Mouse (Mus musculus) thymus, postnatal 25 days (tissue): ENCODE measurements around the gene Aifm1.

Source experiments
- DNase-seq: peaks from one replicate; pipeline ENCODE4 v3.0.0; 2022

Gene Aifm1

DNA sequence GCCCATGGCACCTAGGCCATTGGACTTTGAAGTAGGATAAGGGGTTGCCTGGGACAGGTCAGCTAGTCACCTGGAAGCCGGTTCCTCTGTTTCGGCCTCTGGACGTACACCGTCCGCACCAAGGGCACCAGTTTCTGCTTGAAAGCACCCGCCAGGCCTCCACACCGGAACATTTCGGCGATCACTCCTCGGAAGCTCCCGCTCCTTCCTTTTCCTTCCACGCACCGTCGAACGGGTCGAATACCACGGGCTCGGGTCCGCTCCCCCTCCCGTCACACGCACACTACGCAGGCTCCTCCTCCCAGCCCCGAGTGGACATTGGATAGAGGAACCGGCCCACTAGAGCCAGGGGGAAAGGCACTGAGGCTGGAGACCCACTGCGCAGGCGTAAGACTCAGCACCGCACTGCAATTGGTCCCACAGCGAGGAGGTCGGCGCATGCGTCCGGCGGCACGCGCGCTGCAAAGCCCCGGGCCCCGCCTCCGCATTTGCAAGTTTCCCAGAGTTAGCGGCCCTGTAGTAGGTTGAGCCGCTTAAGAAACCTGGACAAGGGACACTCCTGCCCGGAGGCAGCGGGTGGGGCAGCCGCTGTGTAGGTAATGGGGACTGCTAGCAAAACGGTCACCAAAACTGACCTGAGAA lies at the start of gene Aifm1:
Gene Aifm1 (minus strand): TSS at position 398 of the 642 bp plus-strand sequence.
- peak; percentile 87 for DNase-seq

GRCm38 (mm10) chrX:48532175-48532574 lies 18.8 kb upstream of the Aifm1 start:
- peak; percentile 68 for DNase-seq

DNA sequence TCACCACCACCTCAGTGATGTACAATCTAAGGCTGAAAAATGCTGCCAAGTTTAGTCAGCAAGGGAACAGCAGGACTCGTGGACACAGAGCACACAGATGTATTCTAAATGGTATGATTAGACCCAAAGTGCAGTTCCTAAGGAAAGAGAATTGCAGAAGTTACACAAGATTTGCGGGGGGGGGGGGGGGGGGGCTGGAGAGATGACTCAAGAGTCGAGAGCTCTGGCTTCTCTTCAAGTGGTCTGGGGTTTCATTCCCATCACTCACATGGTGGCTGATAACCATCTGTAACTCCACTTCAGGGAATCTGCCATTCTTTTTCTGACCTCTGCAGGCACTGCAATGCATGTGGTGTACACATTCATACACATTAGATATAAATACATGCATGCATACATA lies 13.1 kb upstream of the Aifm1 start:
- DNase-seq: no peak

GRCm38 (mm10) chrX:48525866-48526265 lies 12.5 kb upstream of the Aifm1 start:
- no peak for DNase-seq

- DNase-seq: no peak
Observed at GRCm38 (mm10) chrX:48525332-48525731, 12.0 kb upstream of the Aifm1 start.

- DNase-seq: no peak
Observed at GRCm38 (mm10) chrX:48523512-48523911, 10.1 kb upstream of the Aifm1 start.

DNA sequence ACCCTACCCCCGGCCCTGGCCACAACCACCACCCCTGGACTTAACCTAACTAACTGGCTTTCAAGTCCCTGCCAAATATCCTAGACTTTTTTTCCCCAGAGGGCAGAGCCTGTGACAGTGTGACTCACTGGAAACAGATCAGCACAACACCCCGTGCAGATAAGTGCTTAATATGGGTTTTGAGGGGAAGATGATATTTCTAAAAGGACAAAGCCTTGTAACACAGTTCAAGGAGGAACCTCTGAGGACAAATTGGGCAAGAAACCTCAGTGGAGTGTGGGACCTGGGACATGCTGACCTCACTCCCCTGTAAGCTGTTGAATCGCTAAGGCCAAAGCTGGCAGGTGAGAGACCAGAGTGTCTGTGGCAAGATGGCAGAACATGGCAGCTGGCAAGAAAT lies 8.3 kb upstream of the Aifm1 start:
- DNase-seq: no peak

GRCm38 (mm10) chrX:48519549-48520085 lies 6.3 kb upstream of the Aifm1 start:
- peak; percentile 15 for DNase-seq

DNA sequence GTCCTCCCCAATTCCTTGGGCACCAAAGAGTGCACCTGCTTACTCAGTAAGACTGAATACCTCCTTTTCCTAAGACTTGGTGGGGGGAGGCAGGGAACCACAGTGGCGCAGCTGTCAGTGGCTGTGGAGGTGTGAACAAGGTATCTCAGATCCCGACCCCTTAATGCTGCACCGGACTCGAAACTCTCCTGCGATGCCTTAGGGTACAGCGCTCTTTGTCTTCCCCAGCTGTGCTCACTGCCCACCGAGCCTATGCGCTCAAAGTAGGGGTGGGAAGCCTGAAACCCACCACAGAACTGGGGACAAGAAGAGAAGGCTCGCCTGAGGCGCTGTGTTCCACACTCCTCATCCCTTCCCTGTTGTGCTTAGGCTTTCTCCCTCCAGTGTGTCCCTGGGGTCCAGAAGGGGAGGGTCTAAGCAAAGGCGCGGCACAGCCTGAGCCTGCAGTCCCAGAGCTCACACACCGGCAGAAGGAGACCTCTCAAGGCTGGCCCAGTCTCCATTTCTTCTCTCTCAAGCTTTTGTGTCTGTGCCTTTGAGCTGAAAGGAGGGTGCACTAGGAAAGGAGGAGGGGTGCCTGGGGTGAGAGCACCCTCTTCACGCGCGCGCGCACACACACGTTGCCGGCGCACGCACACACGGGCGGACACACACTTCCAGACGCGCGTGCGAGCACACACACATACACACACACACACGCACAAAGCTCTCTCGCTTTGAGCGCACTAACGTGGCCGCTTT lies 5.6 kb upstream of the Aifm1 start, which contains the start of gene Rab33a:
Gene Rab33a (plus strand): TSS at position 478 of the 741 bp plus-strand sequence.
- DNase-seq: peak; percentile 24

GRCm38 (mm10) chrX:48518211-48518807 lies 4.9 kb upstream of the Aifm1 start:
- peak; percentile 50 for DNase-seq

DNA sequence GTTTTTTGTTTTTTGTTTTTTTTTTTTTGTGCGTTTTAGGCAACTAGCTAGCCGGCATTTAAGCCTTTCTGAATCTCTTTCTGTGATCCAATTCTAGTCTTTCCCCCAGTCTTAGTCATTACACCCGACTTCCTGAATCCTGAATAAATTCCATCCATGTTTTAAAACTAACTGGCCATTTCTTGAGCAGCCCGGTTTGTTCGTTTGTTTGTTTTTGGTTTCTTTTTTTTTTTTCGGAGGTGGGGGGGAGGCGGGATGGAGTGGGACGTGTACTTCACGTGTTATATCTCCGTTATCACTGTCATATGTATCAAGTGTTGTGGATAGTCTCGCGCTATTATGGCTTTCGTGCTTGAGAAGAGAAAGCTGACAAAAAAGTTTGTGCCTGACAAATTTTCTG lies 461 bp upstream of the Aifm1 start:
- peak; percentile 2 for DNase-seq

GRCm38 (mm10) chrX:48493763-48494162 lies 19.6 kb downstream of the Aifm1 start:
- DNase-seq: no peak

- DNase-seq: no peak
Observed at GRCm38 (mm10) chrX:48481687-48482086, 31.7 kb downstream of the Aifm1 start.

GRCm38 (mm10) chrX:48481095-48481494 lies 32.3 kb downstream of the Aifm1 start:
- no peak for DNase-seq

- no peak for DNase-seq
Observed at GRCm38 (mm10) chrX:48467355-48467946, 45.9 kb downstream of the Aifm1 start.

GRCm38 (mm10) chrX:48466174-48466573 lies 47.2 kb downstream of the Aifm1 start:
- DNase-seq: no peak

GRCm38 (mm10) chrX:48464436-48464835 lies 48.9 kb downstream of the Aifm1 start:
- DNase-seq: no peak

DNA sequence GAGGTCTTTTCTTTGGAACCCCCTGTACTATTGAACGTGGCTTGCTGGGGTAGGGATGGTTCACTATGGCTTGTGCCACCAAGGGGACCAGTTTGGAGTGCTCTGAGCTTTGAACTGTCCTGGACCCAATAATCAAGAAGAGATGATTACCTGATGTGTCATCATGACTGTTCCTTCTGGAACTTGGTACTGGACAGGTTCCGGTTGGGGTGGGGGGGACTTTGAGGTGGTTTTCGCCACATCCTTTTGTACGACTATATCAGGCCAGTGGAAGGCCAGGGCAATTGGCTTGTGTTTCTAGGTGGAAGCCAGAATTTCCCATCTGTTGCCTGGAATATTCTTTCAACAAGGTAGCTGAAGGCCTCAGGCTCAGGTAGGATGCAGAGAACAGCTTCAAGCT lies 49.7 kb downstream of the Aifm1 start:
- DNase-seq: no peak

DNA sequence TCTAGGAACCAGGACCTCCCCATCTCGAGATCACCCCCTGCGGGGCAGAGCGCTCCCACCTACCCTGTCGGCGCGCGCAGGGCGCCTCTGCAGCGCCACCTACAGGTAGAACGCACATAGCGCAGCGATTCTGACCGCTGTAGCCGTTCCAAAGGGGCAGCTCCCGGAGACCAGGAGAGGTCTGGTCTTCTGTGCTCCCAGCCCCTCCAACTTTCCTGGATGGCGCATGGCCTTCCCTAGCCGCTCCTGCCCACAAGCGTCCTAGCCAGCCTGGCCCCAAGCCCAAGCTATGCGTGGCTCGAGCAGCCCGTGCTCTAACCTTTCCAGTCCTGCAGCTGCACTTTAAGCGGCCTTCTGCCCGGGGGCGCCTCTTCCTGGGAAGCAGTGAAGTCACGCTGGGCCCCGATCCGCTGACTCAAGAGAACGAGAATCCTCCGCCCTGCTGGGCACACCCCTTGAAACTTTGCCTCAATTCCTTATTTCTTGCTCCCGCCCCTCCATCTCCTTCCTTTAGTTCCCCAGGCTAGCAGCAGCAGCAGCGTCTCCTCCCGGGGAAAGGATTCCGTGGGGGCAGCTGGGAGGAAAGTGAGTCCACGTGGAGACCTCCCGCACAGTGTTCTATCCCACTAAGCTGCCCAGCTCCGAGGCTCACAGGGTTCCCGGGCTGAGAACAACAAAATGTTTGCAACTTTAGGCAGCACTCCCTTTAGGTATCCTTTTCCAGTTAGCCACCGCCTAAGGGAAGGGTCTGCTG lies 50.4 kb downstream of the Aifm1 start, which contains the start of gene Elf4:
Gene Elf4 (minus strand): TSS at position 379 of the 754 bp plus-strand sequence.
- peak; percentile 79 for DNase-seq

DNA sequence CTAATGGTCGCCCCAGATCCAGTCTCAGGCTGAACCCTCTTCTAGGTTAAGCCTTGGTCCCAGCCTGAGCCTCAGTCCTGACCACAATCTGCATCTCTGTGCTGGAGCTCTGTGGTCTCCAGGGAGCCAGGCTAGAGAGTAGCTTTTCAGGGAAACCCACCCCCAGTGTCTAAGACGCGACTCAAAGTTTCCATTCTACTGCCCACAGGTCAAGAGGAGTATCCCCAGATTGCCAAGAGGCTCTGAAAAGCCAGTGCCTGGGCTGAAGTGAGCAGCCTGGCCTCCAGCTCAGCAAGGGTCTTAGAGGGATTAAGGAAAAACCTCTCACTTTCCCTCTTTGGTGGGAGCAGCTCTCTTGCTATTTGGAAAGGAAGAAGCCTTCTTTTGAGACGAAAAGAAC lies 51.1 kb downstream of the Aifm1 start:
- DNase-seq: no peak

- no peak for DNase-seq
Observed at GRCm38 (mm10) chrX:48461006-48461405, 52.4 kb downstream of the Aifm1 start.

DNA sequence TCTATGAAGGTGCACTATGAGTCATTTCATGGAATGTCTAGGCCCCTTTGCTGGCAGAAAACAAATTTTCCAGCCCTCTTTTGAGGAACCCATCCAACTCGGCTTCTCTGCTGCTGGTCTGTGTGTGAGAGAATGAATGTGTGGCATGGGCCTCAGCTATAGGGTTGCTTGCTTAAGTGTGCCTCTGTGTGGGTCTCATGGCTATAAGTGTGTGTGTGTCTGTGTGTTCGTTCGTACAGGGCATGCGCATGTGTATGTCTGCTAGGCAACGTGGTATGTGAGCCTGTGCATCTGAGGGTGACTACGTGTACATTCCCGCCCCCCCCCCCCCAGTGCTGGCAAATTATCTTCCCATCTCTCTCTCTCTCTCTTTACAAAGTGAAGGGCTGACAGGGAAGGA lies 52.9 kb downstream of the Aifm1 start:
- DNase-seq: no peak

GRCm38 (mm10) chrX:48456956-48457355 lies 56.4 kb downstream of the Aifm1 start:
- no peak for DNase-seq
